Mouse (Mus musculus): ENCODE measurements at regions not wholly inside any gene's neighbourhood (a gene's known extent, or its start where the extent isn't known, plus 50 kb on each side); places are given as distances from the start of the nearest gene placed in this dataset.

- DNase-seq (ENCODE audit: extremely low read depth): no peak
- H3K4me2 ChIP-seq (ENCODE audit: insufficient read depth, low read depth, poor library complexity, severe bottlenecking): no peak overlapping the region
- no peaks in the 10 kb centered on the region for H3K79me2 ChIP-seq (replicated peaks; ENCODE audit: control insufficient read depth, extremely low read depth, insufficient read depth, poor library complexity, severe bottlenecking)
- no peaks in the 10 kb centered on the region for H3K27me3 ChIP-seq (replicated peaks)
- no peak overlapping the region for H3K4me3 ChIP-seq (replicated peaks in 1 of 3; ENCODE audit: low read depth in 2 of 3, low read length in 2 of 3, poor library complexity in 1 of 3)
- H3K27ac ChIP-seq (ENCODE audit: insufficient read depth, low read depth): no peak overlapping the region
- dilution Hi-C loops (cut with MboI; ENCODE audit: extremely low pct_ligation_motif_present, extremely low pct_unique_long_range_greater_than_20kb, low sequenced_read_pairs) (no loop called here), in situ Hi-C loops (cut with MboI; ENCODE audit: low pct_ligation_motif_present, low pct_unique_long_range_greater_than_20kb, low sequenced_read_pairs) (no loop called here)
- H3K9me3 ChIP-seq (replicated peaks; ENCODE audit: low read length): peaks cover 65% of the 10 kb centered on the region
- no peaks in the 10 kb centered on the region for H3K4me1 ChIP-seq (ENCODE audit: control insufficient read depth in 1 of 2, insufficient read depth in 2 of 2)
- no peaks in the 10 kb centered on the region for H3K36me3 ChIP-seq (replicated peaks in 1 of 2; ENCODE audit: control insufficient read depth in 1 of 2, insufficient read depth in 1 of 2, low read length in 1 of 2)
- no peak for TF ChIP-seq MYC (IDR thresholded peaks at IDR 0.05; ENCODE audit: low read depth, low read length)
- TF ChIP-seq RAD21 (IDR thresholded peaks at IDR 0.05; ENCODE audit: low read depth, low read length): no peak
- TF ChIP-seq POLR2A (IDR thresholded peaks at IDR 0.05; ENCODE audit: low read depth, low read length): no peak
- TF ChIP-seq E2F4 (IDR thresholded peaks at IDR 0.05; ENCODE audit: insufficient replicate concordance, low read depth, low read length): no peak
- no peak for TF ChIP-seq SIN3A (IDR thresholded peaks at IDR 0.05; ENCODE audit: low read length)
- TF ChIP-seq TCF12 (IDR thresholded peaks at IDR 0.05; ENCODE audit: low read depth, low read length): no peak
- no peak for TF ChIP-seq RCOR1 (conservative IDR thresholded peaks at IDR 0.05; ENCODE audit: low read depth, low read length)
- no peak for TF ChIP-seq CHD1 (IDR thresholded peaks at IDR 0.05; ENCODE audit: low read depth, low read length)
- no peak for TF ChIP-seq UBTF (IDR thresholded peaks at IDR 0.05; ENCODE audit: low read depth, low read length)
- no peak for TF ChIP-seq ZKSCAN1 (IDR thresholded peaks at IDR 0.05; ENCODE audit: borderline replicate concordance, low read depth, low read length)
- TF ChIP-seq ZMIZ1 (IDR thresholded peaks at IDR 0.05; ENCODE audit: low read depth, low read length): no peak
- TF ChIP-seq KAT2A (IDR thresholded peaks at IDR 0.05; ENCODE audit: insufficient replicate concordance, low read length): no peak
- TF ChIP-seq CTCF (conservative IDR thresholded peaks at IDR 0.05 in 1 of 2, IDR thresholded peaks at IDR 0.05 in 1 of 2; ENCODE audit: low read depth in 2 of 2, low read length in 2 of 2): no peak
- TF ChIP-seq MXI1 (IDR thresholded peaks at IDR 0.05; ENCODE audit: low read depth, low read length): no peak
- H3K9ac ChIP-seq (ENCODE audit: insufficient read depth, low read depth): no peak overlapping the region
These were observed 127.6 kb upstream of the Adamts9 start for GRCm38 (mm10) chr6:93070916-93071315.

GRCm38 (mm10) chr6:93067808-93068207 lies 124.5 kb upstream of the Adamts9 start:
- in situ Hi-C loops (cut with MboI; ENCODE audit: low pct_ligation_motif_present, low pct_unique_long_range_greater_than_20kb, low sequenced_read_pairs) (no loop called here), dilution Hi-C loops (cut with MboI; ENCODE audit: extremely low pct_ligation_motif_present, extremely low pct_unique_long_range_greater_than_20kb, low sequenced_read_pairs) (no loop called here)

More at GRCm38 (mm10) chr6:93067808-93068207, 124.5 kb upstream of the Adamts9 start:
- peaks cover 68% of the 10 kb centered on the region for H3K9me3 ChIP-seq (replicated peaks; ENCODE audit: low read length)
- H3K9ac ChIP-seq (ENCODE audit: insufficient read depth, low read depth): no peak overlapping the region
- no peaks in the 10 kb centered on the region for H3K4me1 ChIP-seq (ENCODE audit: control insufficient read depth in 1 of 2, insufficient read depth in 2 of 2)
- TF ChIP-seq CTCF (conservative IDR thresholded peaks at IDR 0.05 in 1 of 2, IDR thresholded peaks at IDR 0.05 in 1 of 2; ENCODE audit: low read depth in 2 of 2, low read length in 2 of 2) (no peak), MXI1 (IDR thresholded peaks at IDR 0.05; ENCODE audit: low read depth, low read length) (no peak), SMC3 (IDR thresholded peaks at IDR 0.05; ENCODE audit: low read depth, low read length) (no peak), ETS1 (conservative IDR thresholded peaks at IDR 0.05; ENCODE audit: low read depth, low read length) (no peak), UBTF (IDR thresholded peaks at IDR 0.05; ENCODE audit: low read depth, low read length) (no peak), USF2 (conservative IDR thresholded peaks at IDR 0.05; ENCODE audit: low read depth, low read length) (no peak), TCF12 (IDR thresholded peaks at IDR 0.05; ENCODE audit: low read depth, low read length) (no peak), NRF1 (IDR thresholded peaks at IDR 0.05; ENCODE audit: low read depth, low read length) (no peak), JUND (conservative IDR thresholded peaks at IDR 0.05; ENCODE audit: low read depth, low read length) (no peak), JUN (IDR thresholded peaks at IDR 0.05; ENCODE audit: insufficient read depth, low read depth, low read length) (no peak), MEF2A (IDR thresholded peaks at IDR 0.05; ENCODE audit: borderline replicate concordance, low read depth, low read length) (no peak), E2F4 (IDR thresholded peaks at IDR 0.05; ENCODE audit: insufficient replicate concordance, low read depth, low read length) (no peak), RCOR1 (conservative IDR thresholded peaks at IDR 0.05; ENCODE audit: low read depth, low read length) (no peak), POLR2AphosphoS2 (IDR thresholded peaks at IDR 0.05; ENCODE audit: low read depth, low read length) (no peak), MYC (IDR thresholded peaks at IDR 0.05; ENCODE audit: low read depth, low read length) (no peak), ZNF384 (IDR thresholded peaks at IDR 0.05; ENCODE audit: low read depth, low read length) (no peak)
- no peak for DNase-seq (ENCODE audit: extremely low read depth)
- no peaks in the 10 kb centered on the region for H3K27me3 ChIP-seq (replicated peaks)
- H3K79me2 ChIP-seq (replicated peaks; ENCODE audit: control insufficient read depth, extremely low read depth, insufficient read depth, poor library complexity, severe bottlenecking): no peaks in the 10 kb centered on the region
- no peak overlapping the region for H3K4me2 ChIP-seq (ENCODE audit: insufficient read depth, low read depth, poor library complexity, severe bottlenecking)
- H3K36me3 ChIP-seq (replicated peaks in 1 of 2; ENCODE audit: control insufficient read depth in 1 of 2, insufficient read depth in 1 of 2, low read length in 1 of 2): no peaks in the 10 kb centered on the region
- no peak overlapping the region for H3K27ac ChIP-seq (ENCODE audit: insufficient read depth, low read depth)
- H3K4me3 ChIP-seq (replicated peaks in 1 of 3; ENCODE audit: low read depth in 2 of 3, low read length in 2 of 3, poor library complexity in 1 of 3): no peak overlapping the region
